Mouse (Mus musculus): Measurements from ENCODE around the gene Gpam. TPM values are rescaled to one million over a fixed set of nuclear protein-coding genes. Genes with fewer than 3 reads are reported as not detected.

Gene Gpam
- total RNA-seq, 2 experiments from 2014 or later, result 55.6 to 58.4 TPM

GRCm38 (mm10) chr19:55114825-55115395 lies 12.1 kb downstream of the Gpam start:
- DNase-seq (ENCODE audit: extremely low spot score in 1 of 2, low spot score in 1 of 2), result no peak

- DNase-seq (ENCODE audit: extremely low spot score in 1 of 2, low spot score in 1 of 2), result no peak
Observed at GRCm38 (mm10) chr19:55107896-55108295, 19.1 kb downstream of the Gpam start.

DNA sequence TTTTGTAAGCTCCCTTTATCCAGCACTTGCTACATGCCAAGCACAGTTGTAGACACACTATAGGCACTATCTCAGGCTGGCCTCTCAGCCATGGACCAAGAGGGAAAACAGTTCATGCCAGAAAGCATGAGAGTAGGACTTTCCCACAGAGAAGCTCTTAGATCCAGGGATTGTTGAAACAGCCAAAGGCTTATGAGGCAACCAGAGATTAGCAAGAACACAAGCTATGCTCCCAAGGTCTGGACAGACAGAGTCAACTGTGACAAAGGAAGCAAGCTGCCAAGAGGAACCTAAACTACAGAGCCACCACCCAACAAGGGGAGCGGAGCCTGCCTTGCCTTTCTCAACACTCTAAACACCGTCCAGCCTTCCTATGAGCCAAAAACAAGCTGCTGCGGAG lies 21.1 kb downstream of the Gpam start:
- no peak for DNase-seq (ENCODE audit: extremely low spot score in 1 of 2, low spot score in 1 of 2)

- DNase-seq (ENCODE audit: extremely low spot score in 1 of 2, low spot score in 1 of 2), result peak in 1 of 2 experiments; percentile 29
Observed at GRCm38 (mm10) chr19:55103081-55103830, 23.8 kb downstream of the Gpam start.

DNA sequence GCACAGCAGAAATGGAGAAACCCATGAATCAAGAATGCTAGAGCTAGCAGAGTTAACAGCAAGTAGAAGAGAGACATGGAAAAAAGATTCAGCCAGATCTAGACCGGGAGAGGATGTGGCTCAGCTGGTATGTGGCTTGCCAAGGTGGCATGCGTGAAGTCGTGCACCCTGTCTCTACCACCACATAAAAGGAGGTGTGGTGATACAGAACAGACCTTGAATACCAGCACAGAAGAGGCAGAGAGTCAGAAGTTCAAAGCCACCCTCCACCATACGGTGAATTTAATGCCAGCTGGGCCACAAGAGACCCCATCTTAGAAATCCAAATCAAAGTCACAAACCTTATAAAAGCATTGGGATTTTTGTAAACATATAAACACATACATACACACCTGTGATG lies 25.4 kb downstream of the Gpam start:
- DNase-seq (ENCODE audit: extremely low spot score in 1 of 2, low spot score in 1 of 2), result no peak

DNA sequence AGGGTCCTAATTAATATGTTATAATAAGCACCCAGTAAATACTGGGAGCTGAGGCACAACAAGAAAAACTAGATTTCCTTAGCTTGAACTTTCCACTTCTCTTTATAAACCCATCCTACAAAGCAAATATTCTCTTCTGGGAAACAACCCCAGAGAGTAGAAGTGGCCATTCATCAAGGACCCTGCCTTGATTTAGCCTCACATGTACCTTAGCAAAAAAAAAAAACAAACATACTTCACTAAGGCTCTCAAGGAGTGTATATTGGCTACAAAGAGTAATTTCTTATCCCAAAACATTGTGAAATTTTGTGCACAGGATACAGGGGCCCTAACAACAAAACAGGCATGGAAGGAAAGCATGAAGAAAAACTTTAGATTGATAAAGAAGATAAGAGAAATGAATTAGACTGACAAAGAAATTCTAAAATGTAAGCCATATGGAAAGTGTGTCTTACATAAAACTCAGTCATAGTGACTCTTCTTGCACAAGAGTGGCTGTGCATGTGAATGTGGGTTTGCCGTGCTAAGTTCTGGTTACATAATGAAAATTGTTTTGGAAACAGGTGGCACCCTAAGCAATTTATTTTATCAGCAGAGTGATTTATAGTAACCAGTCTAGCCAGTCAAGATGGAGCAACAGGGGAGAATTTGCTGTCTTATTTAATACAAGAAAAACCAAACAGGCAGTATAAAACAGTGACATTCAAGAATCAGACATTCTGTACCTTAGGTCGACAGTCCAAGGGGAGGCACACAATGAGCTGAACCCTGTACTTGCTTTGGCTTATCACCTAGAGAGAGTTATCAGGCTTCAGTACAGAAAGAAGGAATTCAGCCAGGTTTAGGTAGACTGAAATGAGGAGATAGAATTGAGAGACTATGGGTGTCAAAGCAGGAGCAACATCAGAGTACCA lies 26.6 kb downstream of the Gpam start:
- no peak for DNase-seq (ENCODE audit: extremely low spot score in 1 of 2, low spot score in 1 of 2)

GRCm38 (mm10) chr19:55099184-55100160 lies 27.6 kb downstream of the Gpam start:
- DNase-seq (ENCODE audit: extremely low spot score in 1 of 2, low spot score in 1 of 2), result peak; percentile 72 to 85

DNA sequence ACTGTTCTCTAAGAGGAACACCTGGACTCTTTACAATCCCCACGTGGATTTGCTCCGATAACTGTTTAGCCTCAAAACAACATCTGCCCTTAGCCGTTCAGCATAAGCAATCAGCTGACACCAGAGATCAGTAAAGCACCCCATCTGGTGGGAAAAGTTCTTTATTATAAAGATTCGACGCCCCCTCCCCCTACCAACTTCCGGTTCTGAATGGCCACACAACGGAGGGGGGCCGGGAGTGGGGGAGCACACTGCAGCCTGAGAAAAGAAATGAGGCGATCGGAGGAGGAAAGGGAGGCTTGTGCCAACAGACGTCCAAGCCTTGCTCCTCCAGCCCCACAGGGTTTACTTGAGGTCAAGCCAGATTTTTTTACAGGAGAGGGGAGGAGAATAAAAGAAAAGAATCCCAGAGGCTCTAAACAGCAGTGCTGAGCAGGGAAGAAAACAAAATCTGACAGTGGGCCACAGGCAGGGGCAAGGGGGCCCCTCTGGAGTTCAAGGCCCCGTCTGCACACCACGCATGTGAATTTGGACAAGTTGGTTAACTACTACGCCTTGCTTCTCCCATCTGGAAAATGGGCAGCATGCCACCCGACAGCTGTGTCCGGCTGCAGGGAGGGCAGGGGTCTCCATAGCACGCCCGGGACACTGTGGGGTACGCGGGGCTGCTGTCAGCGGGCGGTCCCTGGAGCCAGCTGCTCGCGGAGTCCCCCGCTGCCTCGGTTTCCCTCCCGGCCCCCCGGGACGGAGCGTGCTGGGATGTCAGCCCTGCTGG lies 28.4 kb downstream of the Gpam start:
- peak in 1 of 2 experiments; percentile 19 for DNase-seq (ENCODE audit: extremely low spot score in 1 of 2, low spot score in 1 of 2)

DNA sequence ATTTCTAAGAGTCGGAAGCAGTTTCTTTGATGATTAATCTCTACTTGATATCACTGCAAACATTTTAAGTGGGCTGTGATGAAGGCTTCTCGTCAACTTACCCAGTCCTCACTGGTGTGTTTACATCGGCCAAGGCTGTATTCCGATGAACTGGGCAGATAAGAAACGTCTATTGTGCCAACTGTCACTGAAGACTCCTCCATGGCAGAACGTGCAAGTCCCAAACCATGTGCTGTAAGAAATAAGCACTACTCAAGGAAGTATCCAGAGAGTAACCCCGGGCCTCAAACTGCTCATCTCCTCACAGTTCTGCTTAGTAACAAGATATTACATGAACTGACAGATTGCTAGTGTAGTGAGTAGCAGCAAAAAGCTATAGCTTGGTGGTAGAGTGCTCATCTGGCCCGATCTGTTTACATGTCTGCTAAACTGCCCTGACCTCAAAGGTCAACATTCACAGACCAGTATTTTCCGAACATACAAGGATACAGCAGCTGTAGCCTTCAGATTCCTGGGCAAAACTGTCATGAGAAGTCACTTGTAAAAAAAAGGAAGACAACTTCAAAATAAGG lies 29.6 kb downstream of the Gpam start:
- DNase-seq (ENCODE audit: extremely low spot score in 1 of 2, low spot score in 1 of 2), result no peak

- DNase-seq (ENCODE audit: extremely low spot score in 1 of 2, low spot score in 1 of 2), result no peak
Observed at GRCm38 (mm10) chr19:55096666-55097065, 30.4 kb downstream of the Gpam start.

GRCm38 (mm10) chr19:55095547-55095946 lies 31.5 kb downstream of the Gpam start:
- DNase-seq (ENCODE audit: extremely low spot score in 1 of 2, low spot score in 1 of 2), result no peak

- DNase-seq (ENCODE audit: extremely low spot score in 1 of 2, low spot score in 1 of 2), result peak in 1 of 2 experiments; percentile 31
Observed at GRCm38 (mm10) chr19:55091602-55092413, 35.2 kb downstream of the Gpam start.

GRCm38 (mm10) chr19:55090885-55091284 lies 36.2 kb downstream of the Gpam start:
- DNase-seq (ENCODE audit: extremely low spot score in 1 of 2, low spot score in 1 of 2), result no peak

DNA sequence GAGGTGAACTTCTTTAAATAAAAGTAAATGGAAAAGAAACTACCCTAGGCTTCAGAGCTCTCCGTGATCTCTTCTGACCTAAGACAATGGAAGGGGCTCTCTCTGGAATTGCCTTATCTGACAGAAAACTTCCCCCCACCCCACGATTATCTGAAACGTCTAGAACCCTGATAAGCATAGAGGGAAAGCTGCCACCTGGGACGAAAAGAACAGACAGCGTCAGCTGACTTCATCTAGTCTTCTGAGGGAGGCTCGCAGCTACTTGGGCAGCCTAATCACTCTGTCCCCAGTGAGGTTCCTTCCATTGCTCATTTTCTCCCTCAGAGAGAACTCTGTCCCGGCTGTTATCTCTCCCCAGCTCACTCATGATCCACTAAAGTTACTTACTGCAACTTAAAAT lies 36.9 kb downstream of the Gpam start:
- DNase-seq (ENCODE audit: extremely low spot score in 1 of 2, low spot score in 1 of 2), result no peak

DNA sequence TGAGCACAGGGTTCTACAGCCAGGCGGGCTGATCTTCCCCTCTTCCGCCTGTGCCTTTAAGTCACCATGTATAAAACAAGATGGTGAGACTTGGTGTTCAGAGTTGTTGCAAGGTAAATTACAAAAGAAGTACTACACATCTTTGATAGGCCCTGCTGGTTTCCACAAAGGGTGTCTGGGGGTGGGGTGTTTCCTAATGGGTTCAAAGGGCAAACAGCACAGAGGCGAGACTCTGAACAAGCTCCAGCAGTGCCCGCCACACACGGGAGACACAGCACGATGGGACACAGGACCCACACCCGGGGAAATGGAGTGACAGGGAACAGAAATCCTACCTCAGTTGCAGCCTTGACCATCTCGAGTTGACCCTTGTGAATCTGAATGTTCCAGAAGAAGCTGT lies 39.3 kb downstream of the Gpam start:
- no peak for DNase-seq (ENCODE audit: extremely low spot score in 1 of 2, low spot score in 1 of 2)

GRCm38 (mm10) chr19:55085857-55086185 lies 41.2 kb downstream of the Gpam start:
- no peak for DNase-seq (ENCODE audit: extremely low spot score in 1 of 2, low spot score in 1 of 2)

DNA sequence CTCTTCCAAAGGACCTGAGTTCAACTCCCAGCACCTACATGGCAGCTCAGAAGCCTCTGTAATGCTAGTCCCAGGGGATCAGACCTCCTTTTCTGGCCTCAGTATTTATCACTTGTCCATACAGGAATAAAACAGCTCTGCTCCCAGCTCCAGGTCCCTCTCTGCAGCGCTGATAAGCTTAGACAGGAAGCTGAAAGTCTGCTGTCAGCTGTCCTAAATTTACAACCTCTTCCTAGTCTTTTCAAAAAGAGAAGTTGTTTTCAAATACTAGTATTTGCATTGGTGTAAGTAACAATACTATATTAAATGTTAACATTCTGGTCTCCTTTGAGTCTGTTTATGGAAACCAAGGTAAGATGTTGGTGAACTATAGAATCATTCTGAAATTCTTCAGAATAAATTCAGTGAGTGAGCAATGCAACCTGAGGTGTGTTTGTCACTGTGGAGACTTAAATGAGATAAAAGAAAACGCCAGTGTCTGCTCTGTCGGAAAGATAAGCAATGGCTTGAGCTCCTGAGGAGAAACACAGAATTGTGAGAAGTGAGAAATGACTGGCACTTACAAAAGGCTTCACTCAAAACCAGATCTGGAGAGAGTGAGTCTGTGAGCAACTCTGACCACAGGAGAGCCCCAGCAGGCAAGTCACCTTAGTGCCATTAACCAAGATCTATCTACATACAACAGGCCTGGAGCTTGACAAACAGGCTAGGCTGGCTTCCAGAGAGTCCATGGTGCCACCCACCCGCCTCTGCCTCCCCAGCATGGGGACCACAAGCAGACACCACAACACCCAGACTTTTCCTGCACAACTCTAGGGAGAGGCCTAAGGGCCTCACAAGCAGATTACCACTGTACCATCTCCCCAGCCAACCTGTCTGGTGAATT lies 41.8 kb downstream of the Gpam start:
- DNase-seq (ENCODE audit: extremely low spot score in 1 of 2, low spot score in 1 of 2), result no peak
